Mouse (Mus musculus) MEL (cell line): Measurements from ENCODE around the gene Txnip. TPM values are rescaled to one million over a fixed set of nuclear protein-coding genes. Genes with fewer than 3 reads are reported as not detected.

Source experiments
- DNase-seq: peaks from one replicate; pipeline ENCODE4 v3.0.0; 2011; ENCODE audit warnings: low read depth, low spot score
- H3K27ac ChIP-seq: 2 replicates; pipeline ENCODE4 v1.5.1; 2012; ENCODE audit warnings: low read depth, mild to moderate bottlenecking, control low read depth, low read length, moderate library complexity; ENCODE audit not compliant: control insufficient read depth
- H3K27me3 ChIP-seq, 2 experiments: fragments of 150-350 bp in 1 of 2; sonication (generic) in 1 of 2; 2 replicates each; pipeline ENCODE4 v1.6.1; 2012; ENCODE audit warnings: low read length in 2 of 2, mild to moderate bottlenecking in 2 of 2, improper control_type of control experiment in 1 of 2, moderate library complexity in 1 of 2; ENCODE audit not compliant: insufficient read depth in 2 of 2, control insufficient read depth in 1 of 2
- H3K36me3 ChIP-seq, 2 experiments: 2 replicates each; pipeline ENCODE4 v1.6.1; 2012 to 2014; ENCODE audit warnings: low read length in 2 of 2, improper control_type of control experiment in 1 of 2, inconsistent platforms in 1 of 2, mild to moderate bottlenecking in 1 of 2; ENCODE audit not compliant: insufficient read depth in 2 of 2, control insufficient read depth in 1 of 2
- H3K4me1 ChIP-seq, 2 experiments: fragments of 150-350 bp in 1 of 2; sonication (generic) in 1 of 2; 2 replicates each; pipeline ENCODE4 v1.6.1; 2012; ENCODE audit warnings: low read length in 2 of 2, improper control_type of control experiment in 1 of 2, mild to moderate bottlenecking in 1 of 2; ENCODE audit not compliant: insufficient read depth in 2 of 2, control insufficient read depth in 1 of 2
- H3K4me3 ChIP-seq, 2 experiments: fragments of 150-350 bp in 1 of 2; sonication (generic) in 1 of 2; 2 replicates each; pipeline ENCODE4 v1.5.1; 2012; ENCODE audit warnings: low read depth in 2 of 2, low read length in 2 of 2, mild to moderate bottlenecking in 2 of 2, moderate library complexity in 2 of 2, control low read depth in 1 of 2, improper control_type of control experiment in 1 of 2; ENCODE audit not compliant: control insufficient read depth in 1 of 2, insufficient read depth in 1 of 2
- H3K79me2 ChIP-seq: 2 replicates; pipeline ENCODE4 v1.6.1; 2012; ENCODE audit warnings: mild to moderate bottlenecking, low read length, moderate library complexity; ENCODE audit not compliant: control insufficient read depth, poor library complexity, insufficient read depth
- H3K9ac ChIP-seq: 2 replicates; pipeline ENCODE4 v1.6.1; 2012; ENCODE audit warnings: low read depth, mild to moderate bottlenecking, control low read depth, low read length, moderate library complexity; ENCODE audit not compliant: control insufficient read depth, poor library complexity, severe bottlenecking
- H3K9me3 ChIP-seq: fragments of 150-350 bp; sonication (generic); replicated peaks from 2 replicates; pipeline ENCODE4 v1.6.1; 2012; ENCODE audit warnings: mild to moderate bottlenecking, low read length, improper control_type of control experiment, moderate library complexity; ENCODE audit not compliant: insufficient read depth
- CTCF ChIP-seq, 3 experiments: IDR thresholded peaks in 2 of 3; conservative IDR thresholded peaks in 1 of 3; 2 replicates each; pipeline ENCODE4 v1.5.1; 2011 to 2012; ENCODE audit warnings: low read length in 3 of 3, low read depth in 2 of 3, mild to moderate bottlenecking in 2 of 3, improper control_type of control experiment in 1 of 3, inconsistent platforms in 1 of 3, mixed read lengths in 1 of 3, moderate library complexity in 1 of 3; ENCODE audit not compliant: control insufficient read depth in 1 of 3, insufficient read depth in 1 of 3, poor library complexity in 1 of 3, severe bottlenecking in 1 of 3
- E2F4 ChIP-seq: IDR thresholded peaks from 2 replicates; pipeline ENCODE4 v1.6.1; 2011; ENCODE audit warnings: low read depth, low read length, improper control_type of control experiment, borderline replicate concordance
- ELF1 ChIP-seq: IDR thresholded peaks from 2 replicates; pipeline ENCODE4 v1.6.1; 2014; ENCODE audit warnings: low read depth, mild to moderate bottlenecking, inconsistent platforms, low read length, improper control_type of control experiment, moderate library complexity
- ETS1 ChIP-seq: IDR thresholded peaks from 2 replicates; pipeline ENCODE4 v1.6.1; 2012; ENCODE audit warnings: low read depth, mild to moderate bottlenecking, inconsistent platforms, low read length, improper control_type of control experiment, moderate library complexity
- HCFC1 ChIP-seq: IDR thresholded peaks from 2 replicates; pipeline ENCODE4 v1.6.1; 2012; ENCODE audit warnings: low read depth, mild to moderate bottlenecking, inconsistent platforms, low read length, improper control_type of control experiment, moderate library complexity
- MAFK ChIP-seq: IDR thresholded peaks from 2 replicates; pipeline ENCODE4 v1.6.1; 2011; ENCODE audit warnings: low read depth, mild to moderate bottlenecking, low read length, improper control_type of control experiment, borderline replicate concordance
- MAX ChIP-seq: IDR thresholded peaks from 2 replicates; pipeline ENCODE4 v1.6.1; 2011; ENCODE audit warnings: low read length, improper control_type of control experiment
- MAZ ChIP-seq: IDR thresholded peaks from 2 replicates; pipeline ENCODE4 v1.6.1; 2012; ENCODE audit warnings: low read depth, mild to moderate bottlenecking, inconsistent platforms, low read length, improper control_type of control experiment
- MEF2A ChIP-seq: IDR thresholded peaks from 2 replicates; pipeline ENCODE4 v1.6.1; 2014; ENCODE audit warnings: low read depth, mild to moderate bottlenecking, inconsistent platforms, low read length, improper control_type of control experiment; ENCODE audit not compliant: poor library complexity, insufficient replicate concordance, severe bottlenecking; ENCODE audit errors: extremely low read depth
- MYC ChIP-seq: IDR thresholded peaks from 2 replicates; pipeline ENCODE4 v1.6.1; 2011; ENCODE audit warnings: low read depth, mild to moderate bottlenecking, low read length, improper control_type of control experiment, moderate library complexity
- NRF1 ChIP-seq: IDR thresholded peaks from 2 replicates; pipeline ENCODE4 v1.6.1; 2014; ENCODE audit warnings: low read depth, mild to moderate bottlenecking, inconsistent platforms, low read length, improper control_type of control experiment, moderate library complexity; ENCODE audit not compliant: poor library complexity, insufficient read depth, severe bottlenecking
- RAD21 ChIP-seq: IDR thresholded peaks from 2 replicates; pipeline ENCODE4 v1.6.1; 2011; ENCODE audit warnings: mild to moderate bottlenecking, low read depth, low read length, improper control_type of control experiment
- RCOR1 ChIP-seq: IDR thresholded peaks from 2 replicates; pipeline ENCODE4 v1.6.1; 2012; ENCODE audit warnings: low read depth, mild to moderate bottlenecking, inconsistent platforms, low read length, improper control_type of control experiment
- TAL1 ChIP-seq: IDR thresholded peaks from 2 replicates; pipeline ENCODE4 v1.6.1; 2012; ENCODE audit warnings: mild to moderate bottlenecking, inconsistent platforms, low read length, moderate library complexity, mixed read lengths
- TBP ChIP-seq: IDR thresholded peaks from 2 replicates; pipeline ENCODE4 v1.8.0; 2011; ENCODE audit warnings: low read depth, low read length, improper control_type of control experiment
- USF1 ChIP-seq: IDR thresholded peaks from 2 replicates; pipeline ENCODE4 v1.6.1; 2014; ENCODE audit warnings: low read depth, mild to moderate bottlenecking, inconsistent platforms, low read length, improper control_type of control experiment, moderate library complexity
- USF2 ChIP-seq, 2 experiments: IDR thresholded peaks; 2 replicates each; pipeline ENCODE4 v1.6.1; 2011 to 2012; ENCODE audit warnings: improper control_type of control experiment in 2 of 2, low read length in 2 of 2, borderline replicate concordance in 1 of 2, inconsistent platforms in 1 of 2, low read depth in 1 of 2, mild to moderate bottlenecking in 1 of 2; ENCODE audit not compliant: insufficient read depth in 1 of 2
- polyA plus RNA-seq, 2 experiments: library from polyadenylated mRNA; stranded (reverse) in 1 of 2; unstranded in 1 of 2; fragments of >175 nt in 1 of 2; fragments of >200 nt in 1 of 2; gene quantifications; 2 replicates each; pipeline versions ENCODE4 v1.2.1 to v1.2.4; 2012; ENCODE audit warnings: low replicate concordance in 2 of 2, low read depth in 1 of 2; ENCODE audit not compliant: insufficient read length in 2 of 2, insufficient read depth in 1 of 2, missing spikeins in 1 of 2
- total RNA-seq: library from RNA; depleted of rRNA; stranded (reverse); fragments of 300-350 nt; gene quantifications from 2 replicates; pipeline ENCODE4 v1.2.3, GENCODE M21; 2012

Gene Txnip
- total and polyA plus RNA-seq, 3 experiments = 183 to 1,680 (median 237) TPM

- TF ChIP-seq MAX = peak; percentile 99
- no peak for TF ChIP-seq RAD21
- no peak for TF ChIP-seq TAL1
- peak; percentile 5; the same call in 1 of the 2 replicates for TF ChIP-seq MEF2A
These were observed 19.2 kb downstream of the Txnip start, which contains the start of gene Gm16253 (continued) for GRCm38 (mm10) chr3:96576690-96577541.

- peaks cover 3% of the 10 kb centered on the region; the same call in 1 of the 2 replicates for H3K79me2 ChIP-seq
- peak overlapping the region; percentile 57 for H3K9ac ChIP-seq
- H3K27ac ChIP-seq = peak overlapping the region; percentile 70
- H3K4me3 ChIP-seq = no peak overlapping the region
- peaks cover 11 to 39% of the 10 kb centered on the region in 2 experiments for H3K4me1 ChIP-seq
- no peaks in the 10 kb centered on the region for H3K9me3 ChIP-seq
- no peaks in the 10 kb centered on the region for H3K27me3 ChIP-seq
- peaks cover 0 to 33% of the 10 kb centered on the region in 2 experiments; a peak in 2 of 4 replicates for H3K36me3 ChIP-seq
- peak; percentile 42 for DNase-seq
- TF ChIP-seq ETS1 = no peak
- TF ChIP-seq MAZ = no peak
- TF ChIP-seq MEF2A = no peak
- TF ChIP-seq TBP = no peak
- TF ChIP-seq RCOR1 = no peak
- no peak for TF ChIP-seq USF2 (IDR thresholded peaks at IDR 0.05; ENCODE audit: borderline replicate concordance in 1 of 2, insufficient read depth in 1 of 2, low read depth in 1 of 2, low read length in 2 of 2)
- TF ChIP-seq MYC = no peak
- no peak for TF ChIP-seq NRF1
- TF ChIP-seq MAFK = no peak
- TF ChIP-seq CTCF (IDR thresholded peaks at IDR 0.05 in 2 of 3, conservative IDR thresholded peaks at IDR 0.05 in 1 of 3; ENCODE audit: control insufficient read depth in 1 of 3, insufficient read depth in 1 of 3, low read depth in 2 of 3, low read length in 3 of 3, poor library complexity in 1 of 3, severe bottlenecking in 1 of 3) = no peak
- no peak for TF ChIP-seq E2F4
- no peak for TF ChIP-seq USF1
- TF ChIP-seq HCFC1 = no peak
- TF ChIP-seq ELF1 = no peak
These were observed 19.8 kb downstream of the Txnip start for GRCm38 (mm10) chr3:96577566-96577965.
